Mouse (Mus musculus): ENCODE measurements at regions not wholly inside any gene's neighbourhood (a gene's known extent, or its start where the extent isn't known, plus 50 kb on each side); places are given as distances from the start of the nearest gene placed in this dataset.

- 94% methylated on average over 8 of the region's 8 CpGs for WGBS
- Histone ChIP-seq H3K4me1 (no peaks in the 10 kb centered on the region), H3K27me3 (ENCODE audit: poor library complexity, severe bottlenecking) (no peaks in the 10 kb centered on the region), H3K27ac (no peak overlapping the region), H3K36me3 (replicated peaks) (no peaks in the 10 kb centered on the region), H3K9me3 (no peaks in the 10 kb centered on the region), H3K4me3 (no peak overlapping the region)
- no peak for DNase-seq (ENCODE audit: extremely low spot score, low spot score)
These were observed 227.2 kb upstream of the Foxq1 start for GRCm38 (mm10) chr13:31328756-31329155.

- Histone ChIP-seq H3K27ac (no peak overlapping the region), H3K4me1 (no peaks in the 10 kb centered on the region), H3K9me3 (no peaks in the 10 kb centered on the region), H3K4me3 (no peak overlapping the region), H3K36me3 (replicated peaks) (no peaks in the 10 kb centered on the region), H3K27me3 (ENCODE audit: poor library complexity, severe bottlenecking) (no peaks in the 10 kb centered on the region)
- DNase-seq (ENCODE audit: extremely low spot score, low spot score): no peak
- WGBS: 93% methylated on average over 5 of the region's 5 CpGs
These were observed 225.2 kb upstream of the Foxq1 start for GRCm38 (mm10) chr13:31330731-31331130.

- no peak overlapping the region for H3K4me3 ChIP-seq
- H3K4me1 ChIP-seq: no peaks in the 10 kb centered on the region
- WGBS: 95% methylated on average over 3 of the region's 3 CpGs
- H3K9me3 ChIP-seq: no peaks in the 10 kb centered on the region
- no peaks in the 10 kb centered on the region for H3K36me3 ChIP-seq (replicated peaks)
- no peak for DNase-seq (ENCODE audit: extremely low spot score, low spot score)
- H3K27ac ChIP-seq: no peak overlapping the region
- H3K27me3 ChIP-seq (ENCODE audit: poor library complexity, severe bottlenecking): no peaks in the 10 kb centered on the region
These were observed 221.0 kb upstream of the Foxq1 start for GRCm38 (mm10) chr13:31334981-31335380.

- H3K27me3 ChIP-seq (ENCODE audit: poor library complexity, severe bottlenecking): no peaks in the 10 kb centered on the region
- no peak overlapping the region for H3K4me3 ChIP-seq
- no peaks in the 10 kb centered on the region for H3K9me3 ChIP-seq
- H3K4me1 ChIP-seq: no peaks in the 10 kb centered on the region
- no peak for DNase-seq (ENCODE audit: extremely low spot score, low spot score)
- no peak overlapping the region for H3K27ac ChIP-seq
- no peaks in the 10 kb centered on the region for H3K36me3 ChIP-seq (replicated peaks)
- WGBS: 74% methylated on average over 6 of the region's 6 CpGs
These were observed 218.3 kb upstream of the Foxq1 start for GRCm38 (mm10) chr13:31337631-31338030.

- Histone ChIP-seq H3K36me3 (replicated peaks) (no peaks in the 10 kb centered on the region), H3K9me3 (no peaks in the 10 kb centered on the region), H3K4me1 (no peaks in the 10 kb centered on the region), H3K27me3 (ENCODE audit: poor library complexity, severe bottlenecking) (no peaks in the 10 kb centered on the region), H3K4me3 (no peak overlapping the region), H3K27ac (no peak overlapping the region)
- WGBS: 91% methylated on average over 7 of the region's 7 CpGs
- no peak for DNase-seq (ENCODE audit: extremely low spot score, low spot score)
These were observed 216.5 kb upstream of the Foxq1 start for GRCm38 (mm10) chr13:31339386-31339785.

- H3K27me3 ChIP-seq (ENCODE audit: poor library complexity, severe bottlenecking): no peaks in the 10 kb centered on the region
- no peak overlapping the region for H3K27ac ChIP-seq
- no peak for DNase-seq (ENCODE audit: extremely low spot score, low spot score)
- no peaks in the 10 kb centered on the region for H3K36me3 ChIP-seq (replicated peaks)
- H3K4me3 ChIP-seq: no peak overlapping the region
- no peaks in the 10 kb centered on the region for H3K4me1 ChIP-seq
- WGBS: 88% methylated on average over 2 of the region's 2 CpGs
- no peaks in the 10 kb centered on the region for H3K9me3 ChIP-seq
These were observed 216.0 kb upstream of the Foxq1 start for GRCm38 (mm10) chr13:31339901-31340300.

- Histone ChIP-seq H3K27me3 (ENCODE audit: poor library complexity, severe bottlenecking) (no peaks in the 10 kb centered on the region), H3K9me3 (no peaks in the 10 kb centered on the region), H3K4me1 (no peaks in the 10 kb centered on the region), H3K4me3 (no peak overlapping the region), H3K36me3 (replicated peaks) (no peaks in the 10 kb centered on the region), H3K27ac (no peak overlapping the region)
- 90% methylated on average over 7 of the region's 7 CpGs for WGBS
- no peak for DNase-seq (ENCODE audit: extremely low spot score, low spot score)
These were observed 215.5 kb upstream of the Foxq1 start for GRCm38 (mm10) chr13:31340363-31340948.

GRCm38 (mm10) chr13:31341282-31342100 lies 214.4 kb upstream of the Foxq1 start:
- Histone ChIP-seq H3K27ac (no peak overlapping the region), H3K4me3 (no peak overlapping the region), H3K4me1 (no peaks in the 10 kb centered on the region), H3K36me3 (replicated peaks) (no peaks in the 10 kb centered on the region), H3K27me3 (ENCODE audit: poor library complexity, severe bottlenecking) (no peaks in the 10 kb centered on the region), H3K9me3 (no peaks in the 10 kb centered on the region)
- 83% methylated on average over 15 of the region's 15 CpGs for WGBS
- DNase-seq (ENCODE audit: extremely low spot score, low spot score): no peak

GRCm38 (mm10) chr13:31346205-31346604 lies 209.7 kb upstream of the Foxq1 start:
- DNase-seq (ENCODE audit: extremely low spot score, low spot score): no peak
- no peaks in the 10 kb centered on the region for H3K36me3 ChIP-seq (replicated peaks)
- WGBS: 69% methylated on average over 1 of the region's 1 CpGs

GRCm38 (mm10) chr13:31347000-31347399 lies 208.9 kb upstream of the Foxq1 start:
- no peak overlapping the region for H3K27ac ChIP-seq
- no peaks in the 10 kb centered on the region for H3K27me3 ChIP-seq (ENCODE audit: poor library complexity, severe bottlenecking)
- H3K36me3 ChIP-seq (replicated peaks): no peaks in the 10 kb centered on the region
- DNase-seq (ENCODE audit: extremely low spot score, low spot score): no peak
- 86% methylated on average over 2 of the region's 2 CpGs for WGBS
- H3K4me1 ChIP-seq: no peaks in the 10 kb centered on the region
- no peak overlapping the region for H3K4me3 ChIP-seq
- H3K9me3 ChIP-seq: no peaks in the 10 kb centered on the region

More at GRCm38 (mm10) chr13:31346205-31346604, 209.7 kb upstream of the Foxq1 start:
- no peaks in the 10 kb centered on the region for H3K9me3 ChIP-seq
- no peak overlapping the region for H3K27ac ChIP-seq
- no peak overlapping the region for H3K4me3 ChIP-seq
- H3K27me3 ChIP-seq (ENCODE audit: poor library complexity, severe bottlenecking): no peaks in the 10 kb centered on the region
- H3K4me1 ChIP-seq: no peaks in the 10 kb centered on the region

- DNase-seq (ENCODE audit: extremely low spot score, low spot score): no peak
- Histone ChIP-seq H3K27me3 (ENCODE audit: poor library complexity, severe bottlenecking) (no peaks in the 10 kb centered on the region), H3K27ac (no peak overlapping the region), H3K4me3 (no peak overlapping the region), H3K9me3 (no peaks in the 10 kb centered on the region), H3K36me3 (replicated peaks) (no peaks in the 10 kb centered on the region), H3K4me1 (no peaks in the 10 kb centered on the region)
- WGBS: 56% methylated on average over 2 of the region's 2 CpGs
These were observed 206.3 kb upstream of the Foxq1 start for GRCm38 (mm10) chr13:31349671-31350070.

GRCm38 (mm10) chr13:31351481-31351880 lies 204.5 kb upstream of the Foxq1 start:
- Histone ChIP-seq H3K9me3 (no peaks in the 10 kb centered on the region), H3K27me3 (ENCODE audit: poor library complexity, severe bottlenecking) (no peaks in the 10 kb centered on the region), H3K27ac (no peak overlapping the region), H3K4me1 (no peaks in the 10 kb centered on the region), H3K4me3 (no peak overlapping the region), H3K36me3 (replicated peaks) (no peaks in the 10 kb centered on the region)
- no peak for DNase-seq (ENCODE audit: extremely low spot score, low spot score)

GRCm38 (mm10) chr13:31352825-31353224 lies 203.1 kb upstream of the Foxq1 start:
- H3K4me3 ChIP-seq: no peak overlapping the region
- WGBS: 82% methylated on average over 5 of the region's 5 CpGs
- no peaks in the 10 kb centered on the region for H3K9me3 ChIP-seq
- H3K36me3 ChIP-seq (replicated peaks): no peaks in the 10 kb centered on the region
- no peaks in the 10 kb centered on the region for H3K4me1 ChIP-seq
- H3K27me3 ChIP-seq (ENCODE audit: poor library complexity, severe bottlenecking): no peaks in the 10 kb centered on the region
- no peak overlapping the region for H3K27ac ChIP-seq
- no peak for DNase-seq (ENCODE audit: extremely low spot score, low spot score)
